In genomic region chr1:162281981-162282381, GRCm38 (mm10) we compare ENCODE assay signal across 10 mouse cellular contexts.
DNase-seq lines count a peak whose midpoint lies in the region; ATAC-seq and TF ChIP-seq lines count a peak whose summit lies in the region.
"Had no signal": no experiment of that assay in that cellular context is flagged by ENCODE, and none has a peak within 500 bp of the region (broad histone marks: within the 10 kb centered on the region; RNA-seq: fewer than 3 reads in every experiment).

No protein-coding gene starts in this region.

- H3K4me3 ChIP-seq in forebrain, embryonic 10.5 days: no peak overlapping the region
- H3K4me3 ChIP-seq in forebrain, postnatal 0 days (ENCODE audit: low read depth, low read length): no peak overlapping the region
- no peak overlapping the region for H3K4me3 ChIP-seq in limb, embryonic 11.5 days (ENCODE audit: low read depth, low read length)
- H3K4me3 ChIP-seq in gastrocnemius, adult 2 months: no peak overlapping the region
- H3K4me3 ChIP-seq: heart, adult 2 months; layer of hippocampus, adult 2 months had no signal

- no peak overlapping the region for H3K4me2 ChIP-seq in forebrain, postnatal 0 days (ENCODE audit: low read depth)
- H3K4me2 ChIP-seq in limb, embryonic 11.5 days (ENCODE audit: low read depth, severe bottlenecking): no peak overlapping the region

- 37% methylated on average over 7 of the region's 7 CpGs for WGBS in forebrain, embryonic 10.5 days
- 45% methylated on average over 7 of the region's 7 CpGs for WGBS in forebrain, postnatal 0 days
- 7% methylated on average over 7 of the region's 7 CpGs for WGBS in limb, embryonic 11.5 days

- no peak overlapping the region for H3K9ac ChIP-seq in forebrain, postnatal 0 days
- H3K9ac ChIP-seq in limb, embryonic 11.5 days (ENCODE audit: low read length): no peak overlapping the region

- H3K36me3 ChIP-seq in forebrain, embryonic 10.5 days (replicated peaks): no peaks in the 10 kb centered on the region
- H3K36me3 ChIP-seq in forebrain, postnatal 0 days (ENCODE audit: insufficient read depth): no peaks in the 10 kb centered on the region
- no peaks in the 10 kb centered on the region for H3K36me3 ChIP-seq in limb, embryonic 11.5 days (ENCODE audit: control insufficient read depth, insufficient read depth, low read length)

- no peaks in the 10 kb centered on the region for H3K9me3 ChIP-seq in forebrain, embryonic 10.5 days
- H3K9me3 ChIP-seq in forebrain, postnatal 0 days (ENCODE audit: low read length): no peaks in the 10 kb centered on the region
- no peaks in the 10 kb centered on the region for H3K9me3 ChIP-seq in limb, embryonic 11.5 days (ENCODE audit: control insufficient read depth, low read length)

- intact Hi-C loops in gastrocnemius, adult 2 months (cut with DNase I): no loop called here
- intact Hi-C loops in left cerebral cortex, postnatal 14 days (cut with DNase I): no loop called here

- peak overlapping the region; percentile 72 for H3K27ac ChIP-seq in forebrain, embryonic 10.5 days
- no peak overlapping the region for H3K27ac ChIP-seq in forebrain, postnatal 0 days (ENCODE audit: low read depth, low read length)
- peak overlapping the region; percentile 75 for H3K27ac ChIP-seq in limb, embryonic 11.5 days (replicated peaks; ENCODE audit: low read depth, low read length)
- no peak overlapping the region for H3K27ac ChIP-seq in gastrocnemius, adult 2 months
- H3K27ac ChIP-seq: heart, adult 2 months; layer of hippocampus, adult 2 months had no signal

- no peak; the same call in 1 of the 2 replicates for ATAC-seq in forebrain, postnatal 0 days
- peak; percentile 87 for ATAC-seq in limb, embryonic 11.5 days (ENCODE audit: insufficient number of reproducible peaks, low FRiP score, low TSS enrichment, low read depth)

- peaks cover 7% of the 10 kb centered on the region for H3K4me1 ChIP-seq in forebrain, embryonic 10.5 days
- H3K4me1 ChIP-seq in forebrain, postnatal 0 days (ENCODE audit: insufficient read depth): no peaks in the 10 kb centered on the region
- H3K4me1 ChIP-seq in limb, embryonic 11.5 days (ENCODE audit: control insufficient read depth, insufficient read depth, low read length): peaks cover 10% of the 10 kb centered on the region; the same call in 1 of the 2 replicates

- peak; percentile 18 for DNase-seq in forebrain, embryonic 10.5 days (ENCODE audit: extremely low spot score, low spot score)
- DNase-seq in forebrain, postnatal 0 days: no peak
- peak; percentile 8 to 21 for DNase-seq in thymus, postnatal 10 days (ENCODE audit: low spot score in 2 of 2)
- DNase-seq in thymus, adult 18-20 months: no peak
- DNase-seq in limb, embryonic 11.5 days (ENCODE audit: low spot score): peak; percentile 72
- DNase-seq in gastrocnemius, postnatal 25 days: no peak
- no peak for DNase-seq in gastrocnemius, adult 2 months
- no peak for DNase-seq in left cerebral cortex, postnatal 14 days (ENCODE audit: low spot score in 2 of 2)
- DNase-seq: heart, adult 2 months had no signal

- no peaks in the 10 kb centered on the region for H3K27me3 ChIP-seq in forebrain, embryonic 10.5 days (ENCODE audit: poor library complexity, severe bottlenecking)
- no peaks in the 10 kb centered on the region for H3K27me3 ChIP-seq in forebrain, postnatal 0 days (ENCODE audit: insufficient read depth, low read length)
- no peaks in the 10 kb centered on the region for H3K27me3 ChIP-seq in limb, embryonic 11.5 days (ENCODE audit: control insufficient read depth, insufficient read depth, low read length)

- no peak for TF ChIP-seq CTCF in forebrain, postnatal 0 days (IDR thresholded peaks at IDR 0.05; ENCODE audit: low read depth)
- no peak for TF ChIP-seq CTCF in gastrocnemius, adult 2 months (IDR thresholded peaks at IDR 0.05)

Comparison
In these comparisons a context has a peak if more than half of its experiments do, and no peak if none do; other contexts are left out.
1. DNase-seq: peak in forebrain, embryonic 10.5 days (single experiment), thymus, postnatal 10 days (2 of 2) and limb, embryonic 11.5 days (single experiment); none in forebrain, postnatal 0 days (single experiment), thymus, adult 18-20 months (0 of 2), gastrocnemius, postnatal 25 days (single experiment), gastrocnemius, adult 2 months (single experiment) and left cerebral cortex, postnatal 14 days (0 of 2).
2. H3K27ac ChIP-seq: peak in forebrain, embryonic 10.5 days (single experiment) and limb, embryonic 11.5 days (single experiment); none in forebrain, postnatal 0 days (single experiment) and gastrocnemius, adult 2 months (single experiment).